Mouse (Mus musculus): ENCODE measurements around the gene Abcc12. TPM values are rescaled to one million over a fixed set of nuclear protein-coding genes. Genes with fewer than 3 reads are reported as not detected.
A peak's percentile ranks its signal among the peaks of the same experiment; 100 is the strongest.

Abcc12 gene
- polyA plus RNA-seq, 1 experiment from 2014 or later: 0.07 TPM

- ATAC-seq (ENCODE audit: insufficient number of reproducible peaks, low FRiP score, low TSS enrichment, low read depth): no peak
Measured at GRCm38 (mm10) chr8:86475711-86476438, 104.6 kb downstream of the Abcc12 start.

GRCm38 (mm10) chr8:86474461-86474860, 106.0 kb downstream of the Abcc12 start:
- Histone ChIP-seq H3K27me3 (ENCODE audit: control insufficient read depth, insufficient read depth, low read length) (no peaks in the 10 kb centered on the region), H3K4me3 (ENCODE audit: low read depth, low read length) (no peak overlapping the region), H3K36me3 (ENCODE audit: control insufficient read depth, insufficient read depth, low read length) (no peaks in the 10 kb centered on the region), H3K4me1 (ENCODE audit: control insufficient read depth, insufficient read depth, low read length) (0 out of 2 replicates have a peak, but pooled peaks cover 2% of the 10 kb centered on the region), H3K27ac (replicated peaks; ENCODE audit: low read depth, low read length) (no peak overlapping the region), H3K9ac (ENCODE audit: low read length) (no peak overlapping the region), H3K4me2 (ENCODE audit: low read depth, severe bottlenecking) (no peak overlapping the region), H3K9me3 (ENCODE audit: control insufficient read depth, low read length) (no peaks in the 10 kb centered on the region)
- WGBS: 95% methylated on average over 4 of the region's 4 CpGs
- ATAC-seq (ENCODE audit: insufficient number of reproducible peaks, low FRiP score, low TSS enrichment, low read depth) (no peak), DNase-seq (ENCODE audit: low spot score) (no peak)

More at GRCm38 (mm10) chr8:86475711-86476438, 104.6 kb downstream of the Abcc12 start:
- H3K4me1 ChIP-seq (ENCODE audit: control insufficient read depth, insufficient read depth, low read length): no peaks in the 10 kb centered on the region
- DNase-seq (ENCODE audit: low spot score): peak; percentile 52
- no peak overlapping the region for H3K4me3 ChIP-seq (ENCODE audit: low read depth, low read length)
- no peaks in the 10 kb centered on the region for H3K27me3 ChIP-seq (ENCODE audit: control insufficient read depth, insufficient read depth, low read length)
- no peaks in the 10 kb centered on the region for H3K36me3 ChIP-seq (ENCODE audit: control insufficient read depth, insufficient read depth, low read length)
- H3K4me2 ChIP-seq (ENCODE audit: low read depth, severe bottlenecking): no peak overlapping the region
- no peak overlapping the region for H3K27ac ChIP-seq (replicated peaks; ENCODE audit: low read depth, low read length)
- no peaks in the 10 kb centered on the region for H3K9me3 ChIP-seq (ENCODE audit: control insufficient read depth, low read length)
- H3K9ac ChIP-seq (ENCODE audit: low read length): no peak overlapping the region
- WGBS: 63% methylated on average over 9 of the region's 9 CpGs

GRCm38 (mm10) chr8:86473121-86473520, 107.4 kb downstream of the Abcc12 start:
- no peaks in the 10 kb centered on the region for H3K27me3 ChIP-seq (ENCODE audit: control insufficient read depth, insufficient read depth, low read length)
- H3K36me3 ChIP-seq (ENCODE audit: control insufficient read depth, insufficient read depth, low read length): no peaks in the 10 kb centered on the region
- 0 out of 2 replicates have a peak, but pooled peaks cover 2% of the 10 kb centered on the region for H3K4me1 ChIP-seq (ENCODE audit: control insufficient read depth, insufficient read depth, low read length)
- ATAC-seq (ENCODE audit: insufficient number of reproducible peaks, low FRiP score, low TSS enrichment, low read depth): no peak
- H3K9me3 ChIP-seq (ENCODE audit: control insufficient read depth, low read length): no peaks in the 10 kb centered on the region
- WGBS: 84% methylated on average over 6 of the region's 6 CpGs
- H3K9ac ChIP-seq (ENCODE audit: low read length): no peak overlapping the region
- H3K4me2 ChIP-seq (ENCODE audit: low read depth, severe bottlenecking): no peak overlapping the region
- no peak for DNase-seq (ENCODE audit: low spot score)
- H3K4me3 ChIP-seq (ENCODE audit: low read depth, low read length): no peak overlapping the region
- no peak overlapping the region for H3K27ac ChIP-seq (replicated peaks; ENCODE audit: low read depth, low read length)

DNA sequence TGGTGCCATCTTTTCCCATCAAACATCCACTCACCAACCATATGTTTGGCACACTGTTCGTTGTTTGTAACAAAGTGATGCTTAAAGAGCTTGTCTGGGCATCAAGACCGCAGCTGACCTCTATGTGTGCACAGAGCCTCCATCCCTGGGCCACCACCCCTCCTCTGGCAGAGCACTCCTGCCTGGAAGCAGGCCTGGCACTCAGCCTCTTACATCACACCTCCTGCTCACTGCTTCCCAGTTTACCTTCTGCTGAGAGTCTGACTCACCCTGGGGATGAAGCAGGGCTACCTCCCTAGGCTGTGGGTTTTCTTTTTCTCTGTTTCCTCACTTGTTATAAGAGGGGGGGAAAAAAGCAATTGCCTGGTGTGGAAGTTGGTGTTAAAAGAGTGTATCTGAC, 109.8 kb downstream of the Abcc12 start:
- no peak overlapping the region for H3K4me3 ChIP-seq (ENCODE audit: low read depth, low read length)
- no peaks in the 10 kb centered on the region for H3K27me3 ChIP-seq (ENCODE audit: control insufficient read depth, insufficient read depth, low read length)
- DNase-seq (ENCODE audit: low spot score) (no peak), ATAC-seq (ENCODE audit: insufficient number of reproducible peaks, low FRiP score, low TSS enrichment, low read depth) (no peak)
- H3K9me3 ChIP-seq (ENCODE audit: control insufficient read depth, low read length): no peaks in the 10 kb centered on the region
- 0 out of 2 replicates have a peak, but pooled peaks cover 2% of the 10 kb centered on the region for H3K4me1 ChIP-seq (ENCODE audit: control insufficient read depth, insufficient read depth, low read length)
- 86% methylated on average over 2 of the region's 2 CpGs for WGBS
- H3K9ac ChIP-seq (ENCODE audit: low read length): no peak overlapping the region
- H3K27ac ChIP-seq (replicated peaks; ENCODE audit: low read depth, low read length): no peak overlapping the region
- no peak overlapping the region for H3K4me2 ChIP-seq (ENCODE audit: low read depth, severe bottlenecking)
- H3K36me3 ChIP-seq (ENCODE audit: control insufficient read depth, insufficient read depth, low read length): no peaks in the 10 kb centered on the region

DNA sequence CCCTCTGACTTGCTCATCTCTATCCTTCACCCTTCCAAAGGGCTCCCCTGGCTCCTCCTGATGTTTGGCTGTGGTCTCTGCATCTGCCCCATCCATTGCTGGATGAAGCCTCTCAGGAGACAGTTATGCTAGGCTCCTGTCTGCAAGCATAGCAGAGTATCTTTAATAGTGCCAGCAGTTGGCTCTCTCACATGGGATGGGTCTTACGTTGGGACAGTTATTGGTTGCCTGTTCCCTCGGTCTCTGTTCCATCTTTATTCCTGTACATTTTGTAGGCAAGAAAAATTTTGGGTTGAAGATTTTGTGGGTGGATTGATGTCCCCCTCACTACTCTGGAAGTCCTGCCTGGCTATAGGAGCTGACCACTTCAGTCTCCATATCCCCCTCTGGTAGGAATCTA, 117.3 kb downstream of the Abcc12 start:
- H3K4me3 ChIP-seq (ENCODE audit: low read depth, low read length): no peak overlapping the region
- no peaks in the 10 kb centered on the region for H3K4me1 ChIP-seq (ENCODE audit: control insufficient read depth, insufficient read depth, low read length)
- WGBS: 93% methylated on average over 2 of the region's 2 CpGs
- no peak overlapping the region for H3K4me2 ChIP-seq (ENCODE audit: low read depth, severe bottlenecking)
- no peaks in the 10 kb centered on the region for H3K36me3 ChIP-seq (ENCODE audit: control insufficient read depth, insufficient read depth, low read length)
- no peak overlapping the region for H3K9ac ChIP-seq (ENCODE audit: low read length)
- H3K27me3 ChIP-seq (ENCODE audit: control insufficient read depth, insufficient read depth, low read length): no peaks in the 10 kb centered on the region
- H3K9me3 ChIP-seq (ENCODE audit: control insufficient read depth, low read length): no peaks in the 10 kb centered on the region
- DNase-seq (ENCODE audit: low spot score) (no peak), ATAC-seq (ENCODE audit: insufficient number of reproducible peaks, low FRiP score, low TSS enrichment, low read depth) (no peak)
- H3K27ac ChIP-seq (replicated peaks; ENCODE audit: low read depth, low read length): no peak overlapping the region

DNA sequence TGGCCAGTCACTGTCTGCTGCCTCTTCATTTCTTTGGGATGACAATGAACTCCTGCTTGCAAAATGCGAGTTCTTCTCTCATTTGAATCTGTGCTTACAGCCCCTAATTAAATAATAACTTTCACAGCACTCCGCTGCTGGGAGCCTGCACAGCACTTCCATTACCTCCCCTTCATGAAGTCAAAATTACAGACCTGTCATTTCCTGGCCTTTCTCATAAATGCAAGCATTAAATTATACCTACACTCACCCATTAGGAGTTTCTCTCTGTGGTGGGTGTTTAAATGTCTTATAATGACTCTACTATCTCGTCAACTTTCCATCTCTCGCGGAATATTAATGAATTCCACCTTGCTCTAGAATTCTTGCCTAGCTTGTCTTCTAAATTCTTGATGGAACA, 120.1 kb downstream of the Abcc12 start:
- WGBS: 79% methylated on average over 5 of the region's 5 CpGs
- Histone ChIP-seq H3K4me2 (ENCODE audit: low read depth, severe bottlenecking) (no peak overlapping the region), H3K4me1 (ENCODE audit: control insufficient read depth, insufficient read depth, low read length) (no peaks in the 10 kb centered on the region), H3K9me3 (ENCODE audit: control insufficient read depth, low read length) (no peaks in the 10 kb centered on the region), H3K36me3 (ENCODE audit: control insufficient read depth, insufficient read depth, low read length) (no peaks in the 10 kb centered on the region), H3K4me3 (ENCODE audit: low read depth, low read length) (no peak overlapping the region), H3K27me3 (ENCODE audit: control insufficient read depth, insufficient read depth, low read length) (no peaks in the 10 kb centered on the region), H3K9ac (ENCODE audit: low read length) (no peak overlapping the region), H3K27ac (replicated peaks; ENCODE audit: low read depth, low read length) (no peak overlapping the region)
- ATAC-seq (ENCODE audit: insufficient number of reproducible peaks, low FRiP score, low TSS enrichment, low read depth) (no peak), DNase-seq (ENCODE audit: low spot score) (no peak)

GRCm38 (mm10) chr8:86453697-86454480, 126.6 kb downstream of the Abcc12 start:
- Histone ChIP-seq H3K9ac (ENCODE audit: low read length) (no peak overlapping the region), H3K4me3 (ENCODE audit: low read depth, low read length) (no peak overlapping the region), H3K36me3 (ENCODE audit: control insufficient read depth, insufficient read depth, low read length) (no peaks in the 10 kb centered on the region), H3K27me3 (ENCODE audit: control insufficient read depth, insufficient read depth, low read length) (no peaks in the 10 kb centered on the region), H3K27ac (replicated peaks; ENCODE audit: low read depth, low read length) (no peak overlapping the region), H3K4me2 (ENCODE audit: low read depth, severe bottlenecking) (no peak overlapping the region), H3K9me3 (ENCODE audit: control insufficient read depth, low read length) (no peaks in the 10 kb centered on the region), H3K4me1 (ENCODE audit: control insufficient read depth, insufficient read depth, low read length) (no peaks in the 10 kb centered on the region)
- DNase-seq (ENCODE audit: low spot score): no peak
- ATAC-seq (ENCODE audit: insufficient number of reproducible peaks, low FRiP score, low TSS enrichment, low read depth): no peak
- WGBS: 65% methylated on average over 11 of the region's 11 CpGs

- Histone ChIP-seq H3K36me3 (ENCODE audit: control insufficient read depth, insufficient read depth, low read length) (no peaks in the 10 kb centered on the region), H3K27ac (replicated peaks; ENCODE audit: low read depth, low read length) (no peak overlapping the region), H3K9ac (ENCODE audit: low read length) (no peak overlapping the region), H3K9me3 (ENCODE audit: control insufficient read depth, low read length) (no peaks in the 10 kb centered on the region), H3K27me3 (ENCODE audit: control insufficient read depth, insufficient read depth, low read length) (no peaks in the 10 kb centered on the region), H3K4me2 (ENCODE audit: low read depth, severe bottlenecking) (no peak overlapping the region), H3K4me1 (ENCODE audit: control insufficient read depth, insufficient read depth, low read length) (no peaks in the 10 kb centered on the region), H3K4me3 (ENCODE audit: low read depth, low read length) (no peak overlapping the region)
- WGBS: 94% methylated on average over 4 of the region's 4 CpGs
- ATAC-seq (ENCODE audit: insufficient number of reproducible peaks, low FRiP score, low TSS enrichment, low read depth) (no peak), DNase-seq (ENCODE audit: low spot score) (no peak)
Measured at GRCm38 (mm10) chr8:86449870-86450515, 130.5 kb downstream of the Abcc12 start.

Measured in limb, embryonic 11.5 days (tissue).